Mouse (Mus musculus) neutrophil, adult 83 days (primary cell): ENCODE results near the gene Shc4. TPM values are rescaled to one million over a fixed set of nuclear protein-coding genes. Genes with fewer than 3 reads are reported as not detected.

ENCODE experiments used
- total RNA-seq, 2 experiments: library from RNA; stranded (reverse); gene quantifications; one replicate each; pipeline ENCODE4 v1.2.4; 2023

Gene Shc4
- total RNA-seq = under 1 TPM; 0.24 to 0.33 TPM

DNA sequence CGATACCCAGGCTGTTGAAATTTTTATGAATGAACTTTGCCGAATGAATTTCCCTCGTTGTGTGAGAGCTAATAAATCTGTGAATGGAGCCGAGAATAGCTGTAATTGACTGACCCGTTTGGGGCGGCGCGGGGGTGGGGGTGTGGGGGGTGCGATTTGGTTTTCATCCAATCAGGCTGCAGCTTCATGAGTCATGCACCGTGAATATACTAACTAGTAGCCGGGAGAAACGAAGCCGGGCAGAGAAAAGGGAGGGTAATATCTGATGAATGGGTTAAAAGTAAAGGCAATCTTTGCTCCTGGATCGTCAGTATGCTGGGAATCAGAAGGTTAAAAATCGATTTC lies at the start of gene Shc4:
TSS of gene Shc4 (minus strand) at position 63 of the 345 bp plus-strand sequence.

DNA sequence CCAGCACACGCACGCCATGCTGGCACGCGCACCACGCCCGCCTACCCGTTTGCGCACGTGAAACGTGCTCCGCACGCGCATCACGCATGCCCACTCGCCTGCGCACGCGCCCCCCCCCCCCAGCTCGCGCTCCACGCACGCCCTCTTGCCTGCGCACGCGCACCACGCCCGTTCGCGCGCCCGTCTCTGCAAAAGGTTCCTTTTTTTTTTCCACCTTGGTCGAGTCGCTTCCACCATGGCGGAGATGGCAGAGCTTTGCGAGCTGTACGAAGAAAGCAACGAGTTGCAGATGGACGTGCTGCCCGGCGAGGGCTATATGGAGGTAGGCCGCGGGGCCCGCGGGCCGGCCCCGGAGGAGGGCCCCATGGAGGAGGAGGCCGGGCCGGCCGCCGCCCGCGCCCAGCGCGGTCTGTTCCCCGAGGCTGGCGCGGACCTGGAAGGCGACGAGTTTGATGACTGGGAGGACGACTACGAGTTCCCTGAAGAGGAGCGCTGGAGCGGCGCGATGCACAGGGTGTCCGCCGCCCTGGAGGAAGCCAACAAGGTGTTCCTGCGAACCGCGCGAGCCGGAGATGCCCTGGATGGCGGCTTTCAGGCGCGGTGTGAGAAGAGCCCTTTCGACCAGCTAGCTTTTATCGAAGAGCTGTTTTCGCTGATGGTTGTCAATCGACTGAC lies 50.9 kb downstream of the Shc4 start, which contains the start of gene Eid1:
TSS of gene Eid1 (plus strand) at position 139 of the 675 bp plus-strand sequence.

DNA sequence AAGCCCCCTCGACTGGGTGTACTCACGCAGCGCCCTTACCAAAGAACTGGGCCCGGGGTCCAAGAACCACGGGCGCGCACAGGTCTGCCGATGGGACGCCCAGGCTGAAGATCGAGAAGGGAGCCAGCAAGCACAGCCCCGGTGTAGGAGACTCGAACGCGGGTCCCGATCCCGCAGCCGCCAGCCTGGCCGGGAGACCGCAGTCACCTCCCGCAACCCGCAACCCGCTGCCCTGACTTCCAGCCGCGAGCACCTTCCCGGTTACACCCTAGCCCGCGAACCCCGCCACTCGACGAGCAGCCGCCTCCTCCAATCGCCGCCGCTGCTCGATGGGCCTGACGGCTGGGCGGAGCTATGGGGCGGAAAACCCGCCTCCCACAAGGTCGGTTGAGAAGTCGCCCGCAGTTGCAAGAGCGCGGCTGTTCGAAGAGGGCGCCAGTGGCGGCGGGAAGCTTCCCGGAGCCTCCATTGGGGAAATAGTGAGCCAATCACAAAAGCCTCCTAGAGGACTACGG lies 99.1 kb downstream of the Shc4 start, which contains the start of gene Cep152:
TSS of gene Cep152 (minus strand) at position 277 of the 515 bp plus-strand sequence.

Other genes starting within 250 kb of the Shc4 start
- not detected for gene Gm9913, start 219.1 kb downstream of the Shc4 start, total RNA-seq
- under 1 TPM; 0.20 to 0.24 TPM for gene Fbn1, start 216.2 kb downstream of the Shc4 start, total RNA-seq
- gene Cep152, start 99.0 kb downstream of the Shc4 start, total RNA-seq = 10 to 100 TPM; 13.4 to 14.1 TPM
- 10 to 100 TPM; 27.3 to 31.2 TPM for gene Eid1, start 51.1 kb downstream of the Shc4 start, total RNA-seq
- gene Secisbp2l, start 58.7 kb upstream of the Shc4 start, total RNA-seq = 10 to 100 TPM; 25.5 to 25.8 TPM
- 10 to 100 TPM; 10.7 to 11.9 TPM for gene Galk2, start 135.0 kb upstream of the Shc4 start, total RNA-seq
- gene Cops2, start 135.0 kb upstream of the Shc4 start, total RNA-seq = 10 to 100 TPM; 40.5 to 40.9 TPM